Mouse (Mus musculus) gastrocnemius, adult 8-10 months (tissue): ENCODE results near the gene Olfr1504. TPM values are rescaled to one million over a fixed set of nuclear protein-coding genes. Genes with fewer than 3 reads are reported as not detected.
"Not testable (repeated sequence)": the region's sequence is repeated elsewhere in the genome, so short reads cannot be mapped to it uniquely, and the experiment has no call there.

Source experiments
- DNase-seq, 2 experiments: peaks; one replicate each; pipeline ENCODE4 v3.0.0; 2022; ENCODE audit warnings: low spot score in 2 of 2
- total RNA-seq, 4 experiments: library from RNA; stranded (reverse); gene quantifications; 2 replicates each; pipeline ENCODE4 v1.2.4; 2022

Gene Olfr1504
- not detected for total RNA-seq

GRCm38 (mm10) chr19:13897828-13898227 is at the start of gene Olfr1504:
Gene Olfr1504, minus strand, starts transcription at chr19:13897928.
- no peak for DNase-seq

GRCm38 (mm10) chr19:13913230-13913629 is 15.5 kb upstream of the Olfr1504 start, which contains the start of gene Olfr1505:
Gene Olfr1505, plus strand, starts transcription at chr19:13913530.
- DNase-seq, result no peak

- DNase-seq, result no peak
Observed at GRCm38 (mm10) chr19:13861495-13861894, 36.2 kb downstream of the Olfr1504 start, which contains the start of gene Olfr1502. Gene Olfr1502, plus strand, starts transcription at chr19:13861795.

GRCm38 (mm10) chr19:13850592-13850991 is 47.1 kb downstream of the Olfr1504 start, which contains the start of gene Olfr1501:
Gene Olfr1501, minus strand, starts transcription at chr19:13850692.
- not testable (repeated sequence) for DNase-seq

Other genes starting within 250 kb of the Olfr1504 start
- not detected for gene Olfr1490, start 246.8 kb downstream of the Olfr1504 start, total RNA-seq
- not detected for gene Olfr1491, start 200.7 kb downstream of the Olfr1504 start, total RNA-seq
- not detected for gene Olfr1493-ps1, start 174.7 kb downstream of the Olfr1504 start, total RNA-seq
- not detected for gene Olfr1494, start 158.2 kb downstream of the Olfr1504 start, total RNA-seq
- gene Olfr1495, start 133.3 kb downstream of the Olfr1504 start, total RNA-seq, result not detected
- gene Olfr1496, start 120.0 kb downstream of the Olfr1504 start, total RNA-seq, result not detected
- gene Olfr1497, start 99.7 kb downstream of the Olfr1504 start, total RNA-seq, result not detected
- not detected for gene Olfr1499, start 78.5 kb downstream of the Olfr1504 start, total RNA-seq
- not detected for gene Olfr1500, start 67.4 kb downstream of the Olfr1504 start, total RNA-seq
- not detected for gene Olfr1501, start 47.2 kb downstream of the Olfr1504 start, total RNA-seq
- gene Olfr1502, start 36.1 kb downstream of the Olfr1504 start, total RNA-seq, result not detected
- gene Olfr1505, start 15.6 kb upstream of the Olfr1504 start, total RNA-seq, result not detected